Mouse (Mus musculus): Measurements from ENCODE around the gene Ugt1a5.

DNA sequence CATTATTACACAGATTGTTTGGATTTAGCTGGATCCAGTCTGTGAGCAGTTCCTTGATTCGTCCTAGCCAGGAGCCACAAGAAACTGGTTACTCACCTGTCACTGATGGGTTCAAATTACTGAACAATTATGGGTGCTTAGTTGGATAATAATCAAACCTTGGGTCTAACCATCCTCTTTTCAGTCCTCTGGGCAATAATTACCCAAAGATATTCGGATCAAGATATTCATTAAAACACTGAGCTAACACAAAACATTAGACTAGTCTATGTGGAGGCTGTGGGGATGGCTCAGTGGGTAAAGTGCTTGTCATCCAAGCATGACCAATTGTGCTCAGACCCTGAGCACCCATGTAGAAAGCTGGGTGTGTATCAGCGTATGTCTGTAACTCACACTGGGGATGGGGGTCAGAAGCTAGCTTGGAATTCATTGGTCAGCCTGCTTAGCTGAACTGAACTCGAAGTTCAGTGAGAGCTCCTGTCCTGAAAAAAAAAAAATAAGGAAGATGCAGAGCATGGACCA lies 70.1 kb downstream of the Ugt1a5 start:
- TF ChIP-seq CTCF (IDR thresholded peaks at IDR 0.05; ENCODE audit: low read depth, low read length): no peak
- TF ChIP-seq POLR2A (IDR thresholded peaks at IDR 0.05; ENCODE audit: borderline replicate concordance, low read depth, low read length): no peak
